Mouse (Mus musculus) right cerebral cortex, postnatal 4 days (tissue): Measurements from ENCODE around the gene Mn1.

Experiments
- DNase-seq: peaks from one replicate; pipeline ENCODE4 v3.0.0-alpha.2; 2022

Mn1 gene

DNA sequence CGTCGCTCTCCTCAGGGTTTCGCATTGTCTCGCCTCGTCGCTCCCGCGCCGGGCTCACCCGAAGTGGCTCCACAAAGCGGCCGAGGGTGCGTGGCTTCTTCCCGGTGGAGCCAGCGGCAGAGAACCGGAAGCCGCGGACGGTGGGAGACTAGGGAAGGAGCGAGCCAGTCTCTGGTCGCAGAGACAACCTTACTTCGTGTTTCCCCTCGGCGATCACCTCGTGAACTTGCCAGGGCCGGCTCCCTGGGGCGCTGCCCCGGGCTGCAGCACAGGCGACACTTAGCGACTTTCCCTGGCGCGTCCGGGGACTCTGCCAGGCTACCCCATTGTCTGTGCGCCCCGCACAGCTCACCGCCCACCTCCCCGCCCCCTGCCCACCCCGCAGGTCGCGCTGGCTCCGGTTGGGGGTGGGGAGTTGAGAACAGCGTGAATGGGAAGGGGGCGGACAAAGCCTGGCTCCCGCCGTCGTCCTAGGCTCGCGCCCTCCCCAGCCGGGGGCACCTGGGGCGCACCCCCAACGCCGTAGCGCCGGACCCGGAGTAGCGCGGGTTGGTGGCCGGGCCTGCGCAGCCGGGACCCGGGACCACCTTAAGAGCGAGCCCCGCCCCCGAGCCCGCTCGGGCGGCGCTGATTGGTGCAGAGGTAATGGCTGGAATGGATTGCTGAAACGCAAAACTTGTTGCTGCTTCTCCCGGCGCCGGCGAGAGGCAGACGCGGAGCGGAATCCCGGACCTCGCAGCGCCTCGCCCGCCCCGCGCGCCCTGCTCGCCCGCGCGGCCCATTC is at the start of gene Mn1:
Gene Mn1, plus strand, starts transcription at position 772 of the 784 bp plus-strand sequence.
- peak; percentile 89 for DNase-seq

DNA sequence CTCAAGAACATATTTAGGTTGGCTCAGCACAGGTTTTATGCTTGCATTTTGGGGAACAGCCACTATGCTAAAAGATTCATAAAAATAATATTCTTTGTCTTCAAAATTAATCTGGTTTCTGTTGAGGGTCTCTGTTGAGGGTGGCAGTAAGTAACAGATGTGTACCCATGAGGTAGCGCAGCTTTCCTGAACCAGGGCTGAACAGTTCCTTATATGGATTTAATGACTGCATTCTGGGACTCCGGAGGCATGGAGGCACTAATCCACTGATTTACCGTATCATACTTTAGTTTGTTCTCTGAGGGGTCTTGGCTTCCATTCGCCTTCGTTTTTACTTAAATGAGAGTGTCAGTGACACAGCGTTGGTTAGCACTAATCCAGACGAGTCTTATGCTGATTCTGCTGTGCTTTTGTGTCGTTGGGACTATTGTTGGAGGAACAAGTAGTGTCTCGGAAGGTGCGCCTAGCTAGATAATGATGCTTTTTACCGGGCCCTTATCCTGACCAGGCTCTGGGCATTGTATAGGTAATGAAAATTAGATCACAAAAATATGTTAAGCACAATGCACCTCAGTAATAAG is 49.1 kb upstream of the Mn1 start:
- no peak for DNase-seq

- no peak for DNase-seq
Observed at GRCm38 (mm10) chr5:111368576-111368975, 48.6 kb upstream of the Mn1 start.

DNA sequence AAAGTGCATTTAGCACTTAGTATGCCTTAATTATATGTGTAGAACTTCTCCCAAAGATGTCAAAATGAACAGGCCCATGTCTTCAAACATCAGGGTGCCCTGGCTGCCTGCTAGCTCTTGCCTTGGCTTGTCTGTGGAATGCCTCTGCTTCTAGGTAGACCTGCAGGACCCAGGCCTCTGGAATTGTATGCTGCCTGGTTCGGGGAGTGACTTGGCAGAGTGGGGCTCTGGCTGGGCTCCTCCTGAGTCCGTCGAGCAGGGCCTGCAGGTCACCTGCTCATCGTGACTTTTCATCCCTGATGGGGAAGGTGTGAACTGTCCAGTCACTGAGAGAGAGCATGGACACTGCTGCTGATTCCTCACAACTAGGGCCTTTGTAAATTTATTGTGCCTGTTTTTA is 41.5 kb upstream of the Mn1 start:
- no peak for DNase-seq

GRCm38 (mm10) chr5:111376276-111377020 is 40.7 kb upstream of the Mn1 start:
- no peak for DNase-seq

- no peak for DNase-seq
Observed at GRCm38 (mm10) chr5:111378126-111378993, 38.8 kb upstream of the Mn1 start.

DNA sequence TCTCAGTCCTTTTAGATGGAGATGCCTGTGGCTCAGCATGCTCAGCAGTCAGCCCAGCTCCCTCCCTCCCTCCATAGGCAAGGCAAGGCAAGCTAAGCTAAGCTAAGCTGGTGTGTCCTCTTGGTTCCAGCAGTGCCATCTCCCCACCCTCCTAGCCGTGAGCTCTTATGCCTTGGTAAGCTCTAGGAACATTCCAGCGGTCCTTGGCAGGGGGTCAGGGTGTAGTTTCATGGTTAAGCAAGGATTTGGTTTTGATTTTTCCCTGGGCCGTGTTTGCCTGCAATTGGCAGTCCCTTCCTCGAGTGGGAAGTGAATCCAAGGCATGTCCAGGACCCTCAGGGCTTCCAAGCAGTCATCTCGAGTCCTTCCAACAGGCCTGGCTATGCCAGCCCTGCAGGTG is 33.8 kb upstream of the Mn1 start:
- DNase-seq: no peak

GRCm38 (mm10) chr5:111390911-111391310 is 26.3 kb upstream of the Mn1 start:
- DNase-seq: peak; percentile 47

DNA sequence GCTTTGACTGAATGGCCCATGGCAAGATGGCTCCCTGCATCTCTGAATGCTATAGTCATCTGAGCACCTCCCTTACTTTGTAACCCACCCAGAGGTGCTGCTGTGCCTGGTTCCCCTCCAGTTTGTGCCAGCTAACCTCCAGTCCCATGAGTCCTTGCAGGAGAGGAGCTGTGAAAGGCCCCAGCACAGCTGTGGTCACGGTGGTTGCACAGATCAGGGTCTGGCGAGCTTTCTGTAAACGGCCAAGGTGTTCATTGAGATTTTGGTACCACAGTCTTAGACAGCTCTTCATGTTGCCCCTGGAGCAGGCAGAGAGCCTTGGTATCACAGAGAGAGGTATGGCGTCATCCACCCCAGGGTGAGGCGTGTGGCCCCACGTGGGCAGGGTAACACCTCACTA is 25.7 kb upstream of the Mn1 start:
- no peak for DNase-seq

- peak; percentile 75 for DNase-seq
Observed at GRCm38 (mm10) chr5:111393346-111394197, 23.6 kb upstream of the Mn1 start.

GRCm38 (mm10) chr5:111394198-111395053 is 22.7 kb upstream of the Mn1 start:
- DNase-seq: no peak

GRCm38 (mm10) chr5:111395771-111396170 is 21.4 kb upstream of the Mn1 start:
- no peak for DNase-seq

DNA sequence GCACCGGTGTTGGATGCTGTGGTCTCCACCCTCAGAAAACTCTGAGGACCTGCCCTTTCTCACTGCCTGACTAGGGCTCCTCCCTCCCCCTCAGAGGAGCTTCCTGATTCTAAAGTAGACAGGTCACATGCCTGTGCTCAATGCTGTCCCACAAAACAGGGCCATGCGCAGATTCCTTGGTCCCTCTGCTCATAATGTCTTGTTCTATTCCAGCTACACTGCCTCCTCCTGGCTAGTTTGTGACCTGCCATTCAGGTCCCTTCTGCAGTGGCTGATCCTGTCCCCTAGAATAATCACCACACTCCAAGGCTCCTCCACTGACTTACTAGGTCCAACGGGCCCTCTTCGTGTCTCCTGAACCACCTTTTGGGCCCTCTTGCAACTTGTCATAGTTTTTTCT is 21.0 kb upstream of the Mn1 start:
- no peak for DNase-seq

GRCm38 (mm10) chr5:111398471-111398870 is 18.7 kb upstream of the Mn1 start:
- no peak for DNase-seq

DNA sequence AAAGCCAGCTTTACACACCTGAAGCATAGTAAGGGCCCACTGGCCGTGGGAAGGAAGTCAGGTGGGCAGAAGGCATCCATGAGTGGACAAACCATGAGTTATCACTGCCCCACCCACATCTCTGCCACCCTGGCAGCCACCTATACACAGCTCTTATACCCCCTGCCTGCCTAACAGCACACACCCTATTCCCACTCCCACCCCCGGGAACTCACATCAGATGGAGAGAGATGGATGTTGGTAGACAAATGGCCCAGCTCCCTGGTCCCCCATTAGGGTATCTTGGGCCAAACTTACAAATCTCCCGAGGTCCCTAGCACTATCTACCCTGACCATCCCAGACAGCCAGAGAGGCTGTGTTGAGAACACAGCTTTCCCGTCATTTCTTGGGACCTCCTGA is 17.9 kb upstream of the Mn1 start:
- no peak for DNase-seq

- DNase-seq: no peak
Observed at GRCm38 (mm10) chr5:111401879-111402650, 15.1 kb upstream of the Mn1 start.

- no peak for DNase-seq
Observed at GRCm38 (mm10) chr5:111402651-111402996, 14.5 kb upstream of the Mn1 start.

DNA sequence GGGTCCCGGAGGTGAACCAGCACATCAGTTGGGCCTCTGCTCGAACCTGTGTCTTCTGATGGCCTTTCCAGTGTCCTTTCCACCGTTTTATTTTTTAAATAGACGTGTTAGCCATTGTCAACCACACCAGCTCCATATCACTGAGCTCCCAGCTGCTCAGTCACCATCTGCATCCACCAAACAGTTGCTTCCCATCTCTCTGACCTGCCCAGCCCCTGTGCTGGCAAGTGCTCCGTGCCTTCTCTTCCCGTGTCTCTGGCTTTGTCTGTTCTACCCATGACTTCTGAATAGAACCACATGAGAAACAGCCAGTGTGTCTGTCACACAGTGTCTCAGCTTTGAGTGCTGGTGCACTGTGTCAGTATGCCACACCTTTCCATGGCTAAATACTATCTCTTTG is 12.4 kb upstream of the Mn1 start:
- DNase-seq: no peak

- DNase-seq: no peak
Observed at GRCm38 (mm10) chr5:111408470-111409105, 8.6 kb upstream of the Mn1 start.
